Mouse (Mus musculus): ENCODE data around the gene Macrod2. TPM values are rescaled to one million over a fixed set of nuclear protein-coding genes. Genes with fewer than 3 reads are reported as not detected.

Gene Macrod2
- polyA plus RNA-seq, 1 experiment from 2014 or later = 32.9 TPM

GRCm38 (mm10) chr2:140790363-140790762 lies 395.3 kb downstream of the Macrod2 start:
- Histone ChIP-seq H3K9ac (ENCODE audit: low read depth, low read length) (no peak overlapping the region), H3K27ac (ENCODE audit: low read length) (no peak overlapping the region), H3K9me3 (ENCODE audit: control insufficient read depth, low read length) (no peaks in the 10 kb centered on the region), H3K4me1 (ENCODE audit: control insufficient read depth, insufficient read depth, low read length) (no peaks in the 10 kb centered on the region), H3K4me2 (ENCODE audit: low read depth, low read length) (no peak overlapping the region), H3K27me3 (replicated peaks; ENCODE audit: control insufficient read depth, insufficient read depth, low read length) (no peaks in the 10 kb centered on the region), H3K36me3 (ENCODE audit: control insufficient read depth, insufficient read depth, low read length) (no peaks in the 10 kb centered on the region), H3K4me3 (ENCODE audit: low read length) (no peak overlapping the region)
- peak; percentile 100 for ATAC-seq
- 42% methylated on average over 5 of the region's 5 CpGs for WGBS

DNA sequence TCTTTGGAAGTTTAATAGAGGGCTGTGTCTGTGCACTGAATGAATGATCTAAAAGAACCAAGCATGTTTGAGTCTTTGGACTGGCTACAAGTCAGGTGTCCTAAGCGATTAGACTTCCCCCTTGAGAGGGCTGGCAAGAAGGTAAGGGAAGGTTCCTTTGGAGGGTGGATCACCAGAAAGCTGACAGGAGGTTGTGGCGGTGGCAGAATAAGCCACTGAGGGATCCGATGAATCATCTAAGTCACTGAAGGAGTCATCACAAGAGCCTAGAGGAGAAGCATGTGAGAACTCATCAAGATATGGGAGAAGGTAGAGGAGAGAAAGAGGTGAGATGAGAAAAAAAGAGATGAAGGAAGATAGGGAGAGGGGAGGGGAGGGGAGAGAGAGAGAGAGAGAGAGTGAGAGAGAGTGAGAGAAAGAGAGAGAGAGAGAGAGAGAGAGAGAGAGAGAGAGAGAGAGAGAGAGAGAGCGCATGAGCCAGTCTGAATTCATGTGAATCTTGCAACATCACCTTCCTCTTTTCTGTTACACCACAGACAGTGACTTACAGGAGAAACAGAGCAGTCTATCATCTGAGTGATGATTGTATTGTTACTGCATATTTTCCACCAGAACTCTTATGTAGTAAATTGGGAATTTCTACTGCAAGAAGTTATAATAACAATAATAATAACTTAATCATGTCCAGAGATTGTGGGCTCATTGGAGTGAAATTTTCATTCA lies 398.9 kb downstream of the Macrod2 start:
- Histone ChIP-seq H3K4me2 (ENCODE audit: low read depth, low read length) (no peak overlapping the region), H3K9me3 (ENCODE audit: control insufficient read depth, low read length) (no peaks in the 10 kb centered on the region), H3K4me1 (ENCODE audit: control insufficient read depth, insufficient read depth, low read length) (no peaks in the 10 kb centered on the region), H3K27ac (ENCODE audit: low read length) (no peak overlapping the region), H3K27me3 (replicated peaks; ENCODE audit: control insufficient read depth, insufficient read depth, low read length) (no peaks in the 10 kb centered on the region), H3K9ac (ENCODE audit: low read depth, low read length) (no peak overlapping the region), H3K4me3 (ENCODE audit: low read length) (no peak overlapping the region), H3K36me3 (ENCODE audit: control insufficient read depth, insufficient read depth, low read length) (no peaks in the 10 kb centered on the region)
- no peak for ATAC-seq
- WGBS = 86% methylated on average over 4 of the region's 4 CpGs

DNA sequence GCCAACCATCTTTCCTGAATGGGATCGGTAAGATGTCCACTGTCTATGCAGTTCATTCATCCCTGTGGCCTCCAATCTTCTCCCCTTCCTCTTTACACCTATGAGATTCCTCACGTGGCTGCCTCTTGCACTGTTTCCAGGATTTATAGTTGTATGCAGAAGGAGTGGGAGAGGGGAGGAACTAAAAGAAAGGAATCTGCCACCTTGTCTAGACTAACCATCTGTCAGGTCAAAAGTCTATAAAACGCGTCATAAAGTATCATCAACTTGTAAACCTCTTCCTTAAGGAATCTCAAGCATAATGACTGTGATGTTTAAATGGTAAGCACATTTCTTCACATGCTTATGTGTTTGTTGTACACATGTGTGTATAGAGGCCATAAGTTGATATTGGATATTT lies 416.6 kb downstream of the Macrod2 start:
- H3K27me3 ChIP-seq (replicated peaks; ENCODE audit: control insufficient read depth, insufficient read depth, low read length) = no peaks in the 10 kb centered on the region
- no peaks in the 10 kb centered on the region for H3K36me3 ChIP-seq (ENCODE audit: control insufficient read depth, insufficient read depth, low read length)
- no peak overlapping the region for H3K4me3 ChIP-seq (ENCODE audit: low read length)
- WGBS = 77% methylated on average over 4 of the region's 4 CpGs
- H3K27ac ChIP-seq (ENCODE audit: low read length) = no peak overlapping the region
- H3K9me3 ChIP-seq (ENCODE audit: control insufficient read depth, low read length) = no peaks in the 10 kb centered on the region
- ATAC-seq = no peak; the same call in 1 of the 2 replicates
- no peaks in the 10 kb centered on the region for H3K4me1 ChIP-seq (ENCODE audit: control insufficient read depth, insufficient read depth, low read length)
- no peak overlapping the region for H3K4me2 ChIP-seq (ENCODE audit: low read depth, low read length)
- no peak overlapping the region for H3K9ac ChIP-seq (ENCODE audit: low read depth, low read length)

DNA sequence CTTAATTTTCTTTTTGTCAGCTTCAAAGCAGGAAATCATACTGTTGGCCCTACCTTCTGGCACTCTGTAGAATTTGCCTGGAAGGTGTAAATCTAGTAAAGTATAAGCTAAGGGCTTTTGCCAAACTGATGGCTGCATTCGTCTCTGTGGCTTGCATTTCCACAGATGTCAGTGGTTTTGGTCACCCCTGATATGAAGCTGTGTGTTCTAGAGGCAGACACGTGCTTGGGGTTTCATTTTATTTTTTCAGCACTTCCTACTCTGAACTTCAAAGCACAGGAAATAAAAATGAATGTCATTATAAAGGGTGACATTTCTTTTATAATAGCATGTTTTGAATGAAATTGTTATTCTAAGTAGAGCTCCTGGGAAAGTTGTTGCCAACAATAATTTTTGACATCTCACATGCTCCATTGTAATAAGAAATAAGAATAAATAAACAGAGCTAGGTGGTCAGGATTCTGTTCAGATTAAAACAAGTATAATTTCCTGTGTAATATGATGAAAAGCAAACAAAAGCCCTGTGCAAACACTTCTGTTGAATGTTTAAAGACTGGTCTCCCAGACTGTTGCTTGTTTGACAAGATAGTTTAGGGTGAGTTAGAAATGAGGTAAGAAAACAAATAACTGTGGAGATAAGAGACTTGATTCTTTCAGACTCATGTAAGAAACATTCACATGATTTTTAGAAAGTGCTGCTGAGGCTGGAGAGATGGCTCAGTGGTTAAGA lies 424.4 kb downstream of the Macrod2 start:
- Histone ChIP-seq H3K36me3 (ENCODE audit: control insufficient read depth, insufficient read depth, low read length) (no peaks in the 10 kb centered on the region), H3K27me3 (replicated peaks; ENCODE audit: control insufficient read depth, insufficient read depth, low read length) (no peaks in the 10 kb centered on the region), H3K27ac (ENCODE audit: low read length) (no peak overlapping the region), H3K4me3 (ENCODE audit: low read length) (no peak overlapping the region), H3K4me1 (ENCODE audit: control insufficient read depth, insufficient read depth, low read length) (0 out of 2 replicates have a peak, but pooled peaks cover 2% of the 10 kb centered on the region), H3K9me3 (ENCODE audit: control insufficient read depth, low read length) (no peaks in the 10 kb centered on the region), H3K4me2 (ENCODE audit: low read depth, low read length) (no peak overlapping the region), H3K9ac (ENCODE audit: low read depth, low read length) (no peak overlapping the region)
- WGBS = 19% methylated on average over 2 of the region's 2 CpGs
- peak; percentile 42; the same call in 1 of the 2 replicates for ATAC-seq

- Histone ChIP-seq H3K4me2 (ENCODE audit: low read depth, low read length) (no peak overlapping the region), H3K27ac (ENCODE audit: low read length) (no peak overlapping the region), H3K4me3 (ENCODE audit: low read length) (no peak overlapping the region), H3K9me3 (ENCODE audit: control insufficient read depth, low read length) (no peaks in the 10 kb centered on the region), H3K27me3 (replicated peaks; ENCODE audit: control insufficient read depth, insufficient read depth, low read length) (no peaks in the 10 kb centered on the region), H3K9ac (ENCODE audit: low read depth, low read length) (no peak overlapping the region), H3K4me1 (ENCODE audit: control insufficient read depth, insufficient read depth, low read length) (0 out of 2 replicates have a peak, but pooled peaks cover 2% of the 10 kb centered on the region), H3K36me3 (ENCODE audit: control insufficient read depth, insufficient read depth, low read length) (no peaks in the 10 kb centered on the region)
- 91% methylated on average over 3 of the region's 3 CpGs for WGBS
- no peak for ATAC-seq
Measured at GRCm38 (mm10) chr2:140822378-140822777, 427.3 kb downstream of the Macrod2 start.

DNA sequence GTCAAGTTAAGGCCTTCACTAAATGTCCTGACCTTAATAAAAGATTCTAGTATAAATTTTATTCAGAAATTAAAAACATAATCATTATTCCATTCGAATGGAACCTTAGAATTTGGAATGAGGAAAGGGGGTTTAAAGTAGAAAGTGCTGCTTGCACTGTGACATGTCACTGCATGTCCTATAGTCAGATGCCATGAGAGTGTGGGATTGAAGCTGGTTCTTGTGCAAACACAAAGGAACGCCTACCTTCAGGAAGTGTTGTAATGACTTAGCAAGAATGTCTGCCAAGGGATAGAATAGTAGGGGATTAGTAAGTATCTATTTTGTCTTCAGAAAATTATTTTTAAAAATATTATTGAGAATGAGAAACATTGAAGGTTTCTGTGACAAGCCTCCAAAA lies 431.1 kb downstream of the Macrod2 start:
- Histone ChIP-seq H3K4me3 (ENCODE audit: low read length) (no peak overlapping the region), H3K4me1 (ENCODE audit: control insufficient read depth, insufficient read depth, low read length) (no peaks in the 10 kb centered on the region), H3K4me2 (ENCODE audit: low read depth, low read length) (no peak overlapping the region), H3K27me3 (replicated peaks; ENCODE audit: control insufficient read depth, insufficient read depth, low read length) (no peaks in the 10 kb centered on the region), H3K9me3 (ENCODE audit: control insufficient read depth, low read length) (no peaks in the 10 kb centered on the region), H3K9ac (ENCODE audit: low read depth, low read length) (no peak overlapping the region), H3K27ac (ENCODE audit: low read length) (no peak overlapping the region), H3K36me3 (ENCODE audit: control insufficient read depth, insufficient read depth, low read length) (no peaks in the 10 kb centered on the region)
- 73% methylated on average over 2 of the region's 2 CpGs for WGBS
- ATAC-seq = no peak

- H3K27me3 ChIP-seq (replicated peaks; ENCODE audit: control insufficient read depth, insufficient read depth, low read length) = no peaks in the 10 kb centered on the region
- H3K9me3 ChIP-seq (ENCODE audit: control insufficient read depth, low read length) = no peaks in the 10 kb centered on the region
- no peaks in the 10 kb centered on the region for H3K36me3 ChIP-seq (ENCODE audit: control insufficient read depth, insufficient read depth, low read length)
- H3K27ac ChIP-seq (ENCODE audit: low read length) = no peak overlapping the region
- no peak for ATAC-seq
- H3K4me3 ChIP-seq (ENCODE audit: low read length) = no peak overlapping the region
- H3K4me2 ChIP-seq (ENCODE audit: low read depth, low read length) = no peak overlapping the region
- no peak overlapping the region for H3K9ac ChIP-seq (ENCODE audit: low read depth, low read length)
- 79% methylated on average over 5 of the region's 5 CpGs for WGBS
- no peaks in the 10 kb centered on the region for H3K4me1 ChIP-seq (ENCODE audit: control insufficient read depth, insufficient read depth, low read length)
Measured at GRCm38 (mm10) chr2:140828859-140829258, 433.8 kb downstream of the Macrod2 start.

DNA sequence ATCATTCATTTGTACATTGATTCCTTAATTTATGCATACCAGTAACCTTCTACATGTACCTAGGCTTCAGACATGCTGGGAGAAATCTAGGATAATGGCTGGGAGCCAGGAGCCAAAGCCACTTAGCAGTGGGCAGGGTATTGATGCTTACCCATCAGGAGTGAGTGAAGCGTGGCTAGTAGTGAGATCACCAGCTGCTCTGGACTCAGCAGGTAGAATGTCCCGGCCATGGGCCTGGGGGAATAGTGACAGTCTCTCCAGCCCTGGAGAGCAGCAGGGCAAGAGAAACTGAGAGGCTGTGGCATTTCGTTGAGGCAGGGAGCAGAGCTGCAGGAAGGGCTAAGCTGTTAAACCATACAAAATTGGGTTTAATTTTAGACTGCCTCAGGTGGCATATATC lies 435.0 kb downstream of the Macrod2 start:
- Histone ChIP-seq H3K9me3 (ENCODE audit: control insufficient read depth, low read length) (no peaks in the 10 kb centered on the region), H3K4me1 (ENCODE audit: control insufficient read depth, insufficient read depth, low read length) (no peaks in the 10 kb centered on the region), H3K9ac (ENCODE audit: low read depth, low read length) (no peak overlapping the region), H3K4me2 (ENCODE audit: low read depth, low read length) (no peak overlapping the region), H3K4me3 (ENCODE audit: low read length) (no peak overlapping the region), H3K27ac (ENCODE audit: low read length) (no peak overlapping the region), H3K36me3 (ENCODE audit: control insufficient read depth, insufficient read depth, low read length) (no peaks in the 10 kb centered on the region), H3K27me3 (replicated peaks; ENCODE audit: control insufficient read depth, insufficient read depth, low read length) (no peaks in the 10 kb centered on the region)
- ATAC-seq = no peak
- WGBS = 70% methylated on average over 3 of the region's 3 CpGs

GRCm38 (mm10) chr2:140839371-140839770 lies 444.3 kb downstream of the Macrod2 start:
- Histone ChIP-seq H3K27me3 (replicated peaks; ENCODE audit: control insufficient read depth, insufficient read depth, low read length) (no peaks in the 10 kb centered on the region), H3K9me3 (ENCODE audit: control insufficient read depth, low read length) (no peaks in the 10 kb centered on the region), H3K27ac (ENCODE audit: low read length) (no peak overlapping the region), H3K36me3 (ENCODE audit: control insufficient read depth, insufficient read depth, low read length) (no peaks in the 10 kb centered on the region), H3K4me3 (ENCODE audit: low read length) (no peak overlapping the region), H3K4me2 (ENCODE audit: low read depth, low read length) (no peak overlapping the region), H3K9ac (ENCODE audit: low read depth, low read length) (no peak overlapping the region), H3K4me1 (ENCODE audit: control insufficient read depth, insufficient read depth, low read length) (no peaks in the 10 kb centered on the region)
- no peak for ATAC-seq
- 44% methylated on average over 2 of the region's 2 CpGs for WGBS

Measured in intestine, embryonic 16.5 days (tissue).